Mouse (Mus musculus): ENCODE measurements around the gene Tph2. TPM values are rescaled to one million over a fixed set of nuclear protein-coding genes. Genes with fewer than 3 reads are reported as not detected.
"Not testable (repeated sequence)": the region's sequence is repeated elsewhere in the genome, so short reads cannot be mapped to it uniquely, and the experiment has no call there.

Gene Tph2
- polyA plus RNA-seq, 1 experiment from 2014 or later = 2.3 TPM

GRCm38 (mm10) chr10:115178019-115178418 lies 6.8 kb downstream of the Tph2 start:
- H3K9ac ChIP-seq (replicated peaks); ATAC-seq (ENCODE audit: low FRiP score); H3K4me1 ChIP-seq; H3K36me3 ChIP-seq; H3K27me3 ChIP-seq (replicated peaks); H3K9me3 ChIP-seq (replicated peaks); H3K27ac ChIP-seq (replicated peaks); H3K4me2 ChIP-seq; H3K4me3 ChIP-seq (replicated peaks): not testable (repeated sequence)
- WGBS = 61% methylated on average over 6 of the region's 6 CpGs

DNA sequence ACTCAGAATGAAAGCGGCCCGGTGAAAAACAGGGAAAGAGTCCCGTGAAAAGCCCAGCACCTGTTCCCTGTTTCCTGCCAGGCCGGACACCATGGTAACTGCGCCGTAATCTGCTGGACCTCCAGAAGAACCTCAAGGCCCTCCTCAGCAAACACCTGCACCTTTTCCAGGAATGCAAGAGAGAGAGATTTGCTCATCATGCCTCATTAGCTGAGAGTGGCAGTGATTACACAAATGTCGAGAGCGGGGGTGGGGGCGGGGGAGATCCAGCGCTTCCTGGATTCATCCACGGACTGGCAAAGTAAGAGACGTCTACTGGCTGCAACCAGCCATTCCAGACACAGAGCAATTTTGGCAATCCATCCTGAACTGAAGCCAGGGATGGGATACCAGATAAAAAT lies 9.2 kb downstream of the Tph2 start:
- Histone ChIP-seq H3K36me3 (no peaks in the 10 kb centered on the region), H3K4me2 (peak overlapping the region; percentile 42), H3K9ac (replicated peaks) (no peak overlapping the region), H3K27me3 (replicated peaks) (no peaks in the 10 kb centered on the region), H3K4me3 (replicated peaks) (no peak overlapping the region), H3K27ac (replicated peaks) (no peak overlapping the region), H3K4me1 (peaks cover 17% of the 10 kb centered on the region; the same call in 1 of the 2 replicates), H3K9me3 (replicated peaks) (no peaks in the 10 kb centered on the region)
- 35% methylated on average over 12 of the region's 12 CpGs for WGBS
- ATAC-seq (ENCODE audit: low FRiP score) = peak; percentile 50

DNA sequence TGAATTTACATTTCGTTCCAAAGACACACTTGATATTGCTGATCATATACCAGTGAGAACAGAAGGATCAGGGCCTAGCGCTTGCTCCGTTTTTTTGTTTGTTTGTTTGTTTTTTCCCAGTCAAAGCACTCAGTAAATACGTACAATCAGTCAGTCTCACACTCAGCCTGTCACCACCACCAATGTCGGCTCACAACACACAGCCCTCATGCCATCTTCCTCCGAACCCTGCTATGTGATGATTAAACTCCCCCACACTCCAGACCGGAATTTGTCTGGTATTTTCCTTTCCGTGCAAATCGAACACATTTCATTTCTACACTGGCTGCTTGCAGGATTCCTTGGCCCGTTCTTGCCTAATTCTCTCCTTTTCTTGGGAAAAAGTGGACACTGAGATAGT lies 11.5 kb downstream of the Tph2 start:
- 85% methylated on average over 10 of the region's 10 CpGs for WGBS

GRCm38 (mm10) chr10:115171351-115171818 lies 13.4 kb downstream of the Tph2 start:
- H3K9ac ChIP-seq (replicated peaks) = no peak overlapping the region
- H3K27me3 ChIP-seq (replicated peaks) = no peaks in the 10 kb centered on the region
- H3K4me2 ChIP-seq = no peak overlapping the region
- H3K4me1 ChIP-seq = peaks cover 21% of the 10 kb centered on the region; the same call in 1 of the 2 replicates
- H3K27ac ChIP-seq (replicated peaks) = no peak overlapping the region
- 31% methylated on average over 8 of the region's 8 CpGs for WGBS
- no peaks in the 10 kb centered on the region for H3K9me3 ChIP-seq (replicated peaks)
- 0 out of 2 replicates have a peak, but pooled peaks have one; percentile 35 for ATAC-seq (ENCODE audit: low FRiP score)
- no peaks in the 10 kb centered on the region for H3K36me3 ChIP-seq
- no peak overlapping the region for H3K4me3 ChIP-seq (replicated peaks)

More for the DNA sequence above, 11.5 kb downstream of the Tph2 start:
- H3K36me3 ChIP-seq = no peaks in the 10 kb centered on the region
- H3K9ac ChIP-seq (replicated peaks) = no peak overlapping the region
- ATAC-seq (ENCODE audit: low FRiP score) = no peak
- peaks cover 21% of the 10 kb centered on the region; the same call in 1 of the 2 replicates for H3K4me1 ChIP-seq
- no peak overlapping the region for H3K27ac ChIP-seq (replicated peaks)
- H3K4me3 ChIP-seq (replicated peaks) = no peak overlapping the region
- no peaks in the 10 kb centered on the region for H3K9me3 ChIP-seq (replicated peaks)
- H3K27me3 ChIP-seq (replicated peaks) = no peaks in the 10 kb centered on the region
- no peak overlapping the region for H3K4me2 ChIP-seq

DNA sequence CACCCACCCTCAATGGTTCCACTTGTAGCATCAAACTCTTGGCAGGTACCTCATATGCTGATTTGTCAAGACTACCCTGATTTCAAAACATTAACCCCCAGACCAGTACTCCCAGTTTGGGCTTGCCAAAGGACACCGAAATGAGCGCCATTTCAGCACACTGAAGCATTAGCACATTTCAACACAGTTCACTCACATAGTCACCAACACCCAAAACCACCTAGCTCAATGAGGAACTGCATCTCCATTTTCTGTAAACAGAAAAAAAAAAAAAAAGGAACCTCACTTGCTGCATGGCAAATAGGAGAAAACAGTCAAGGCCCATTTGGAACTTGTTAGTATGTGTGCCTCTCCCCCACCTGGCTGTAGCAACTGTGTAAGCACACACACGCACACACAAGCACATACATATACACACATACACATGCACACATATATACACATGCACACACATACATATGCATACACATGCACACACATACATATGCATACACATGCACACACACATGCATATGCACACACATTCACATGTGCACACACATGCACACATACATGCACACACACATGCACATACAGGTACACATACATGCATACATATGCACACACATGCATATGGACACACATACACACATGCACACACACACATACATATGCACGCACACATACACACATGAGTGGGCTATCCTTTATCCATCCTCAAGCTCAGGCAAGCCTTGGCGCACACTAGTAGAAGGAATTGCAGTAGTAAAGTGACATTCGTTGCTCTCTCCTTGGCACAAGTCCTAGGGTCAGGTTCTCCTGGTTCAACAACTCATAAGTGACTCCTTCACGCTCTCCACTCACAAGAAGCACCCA lies 14.1 kb downstream of the Tph2 start:
- Histone ChIP-seq H3K9me3 (replicated peaks) (no peaks in the 10 kb centered on the region), H3K4me1 (peaks cover 17% of the 10 kb centered on the region; the same call in 1 of the 2 replicates), H3K27ac (replicated peaks) (no peak overlapping the region), H3K27me3 (replicated peaks) (no peaks in the 10 kb centered on the region), H3K4me3 (replicated peaks) (no peak overlapping the region), H3K9ac (replicated peaks) (no peak overlapping the region), H3K4me2 (no peak overlapping the region), H3K36me3 (no peaks in the 10 kb centered on the region)
- ATAC-seq (ENCODE audit: low FRiP score) = no peak
- WGBS = 80% methylated on average over 7 of the region's 7 CpGs

GRCm38 (mm10) chr10:115169410-115169809 lies 15.4 kb downstream of the Tph2 start:
- 14% methylated on average over 9 of the region's 9 CpGs for WGBS
- peak; percentile 37 for ATAC-seq (ENCODE audit: low FRiP score)
- H3K4me1 ChIP-seq = peaks cover 12% of the 10 kb centered on the region; the same call in 1 of the 2 replicates
- H3K36me3 ChIP-seq = no peaks in the 10 kb centered on the region
- no peaks in the 10 kb centered on the region for H3K27me3 ChIP-seq (replicated peaks)
- no peak overlapping the region for H3K4me3 ChIP-seq (replicated peaks)
- H3K9ac ChIP-seq (replicated peaks) = no peak overlapping the region
- no peaks in the 10 kb centered on the region for H3K9me3 ChIP-seq (replicated peaks)
- no peak overlapping the region for H3K27ac ChIP-seq (replicated peaks)
- no peak overlapping the region for H3K4me2 ChIP-seq

DNA sequence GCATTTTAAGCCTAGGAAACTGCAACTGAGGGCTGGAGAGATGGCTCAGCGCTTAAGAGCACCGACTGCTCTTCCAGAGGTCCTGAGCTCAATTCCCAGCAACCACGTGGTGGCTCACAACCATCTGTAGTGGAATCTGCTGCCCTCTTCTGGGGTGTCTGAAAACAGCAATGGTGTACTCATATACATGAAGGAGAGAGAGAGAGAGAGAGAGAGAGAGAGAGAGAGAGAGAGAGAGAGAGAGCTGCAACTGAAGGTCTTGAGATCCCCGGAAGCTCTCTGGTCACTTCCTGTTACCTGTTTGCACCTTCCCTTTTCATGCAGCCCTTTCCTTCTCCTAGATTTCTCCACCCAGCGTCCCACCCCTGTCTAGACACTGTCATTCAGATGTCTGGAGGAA lies 24.5 kb downstream of the Tph2 start:
- H3K4me1 ChIP-seq = no peaks in the 10 kb centered on the region
- H3K9me3 ChIP-seq (replicated peaks) = no peaks in the 10 kb centered on the region
- 78% methylated on average over 5 of the region's 5 CpGs for WGBS
- H3K9ac ChIP-seq (replicated peaks) = no peak overlapping the region
- no peaks in the 10 kb centered on the region for H3K27me3 ChIP-seq (replicated peaks)
- H3K4me2 ChIP-seq = no peak overlapping the region
- no peak overlapping the region for H3K27ac ChIP-seq (replicated peaks)
- no peak overlapping the region for H3K4me3 ChIP-seq (replicated peaks)
- H3K36me3 ChIP-seq = no peaks in the 10 kb centered on the region
- no peak for ATAC-seq (ENCODE audit: low FRiP score)

- no peak overlapping the region for H3K4me3 ChIP-seq (replicated peaks)
- H3K4me1 ChIP-seq = peaks cover 4% of the 10 kb centered on the region
- WGBS = 66% methylated on average over 5 of the region's 5 CpGs
These were observed 37.5 kb downstream of the Tph2 start for GRCm38 (mm10) chr10:115147308-115147707.

DNA sequence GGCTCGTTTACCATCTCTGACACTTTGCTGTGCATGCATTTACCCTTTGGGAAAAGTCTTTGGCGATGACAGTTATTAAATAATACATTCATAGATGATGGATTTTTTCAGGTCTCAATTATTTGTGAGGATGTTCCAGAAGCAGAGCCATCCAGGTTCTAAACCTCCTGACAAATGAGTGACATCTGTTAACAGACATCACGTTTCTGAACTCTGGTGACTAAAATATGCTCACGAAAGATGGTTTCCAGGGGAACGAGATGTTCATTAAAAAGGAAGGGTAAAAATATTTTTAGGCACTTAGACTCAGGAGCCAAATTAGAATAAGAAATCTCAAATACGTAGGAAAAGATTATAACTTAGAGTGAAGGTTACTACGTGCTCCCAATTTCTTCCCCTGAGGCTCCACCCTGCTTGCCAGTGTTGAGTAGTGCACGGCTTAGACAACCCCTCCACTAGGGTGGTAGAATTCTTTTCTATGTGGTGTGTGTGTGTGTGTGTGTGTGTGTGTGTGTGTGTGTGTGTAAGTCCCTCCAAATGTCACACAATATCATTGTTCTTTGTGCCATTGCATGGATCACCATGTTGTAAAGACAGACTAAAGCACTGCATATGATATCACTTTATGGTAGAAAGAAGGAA lies 38.4 kb downstream of the Tph2 start:
- WGBS = 83% methylated on average over 8 of the region's 8 CpGs
- no peaks in the 10 kb centered on the region for H3K9me3 ChIP-seq (replicated peaks)
- no peak overlapping the region for H3K9ac ChIP-seq (replicated peaks)
- peaks cover 4% of the 10 kb centered on the region for H3K4me1 ChIP-seq
- no peak overlapping the region for H3K4me3 ChIP-seq (replicated peaks)
- no peak for ATAC-seq (ENCODE audit: low FRiP score)
- H3K36me3 ChIP-seq = no peaks in the 10 kb centered on the region
- no peaks in the 10 kb centered on the region for H3K27me3 ChIP-seq (replicated peaks)
- no peak overlapping the region for H3K27ac ChIP-seq (replicated peaks)
- no peak overlapping the region for H3K4me2 ChIP-seq

More at GRCm38 (mm10) chr10:115147308-115147707, 37.5 kb downstream of the Tph2 start:
- Histone ChIP-seq H3K36me3 (no peaks in the 10 kb centered on the region), H3K9ac (replicated peaks) (no peak overlapping the region), H3K4me2 (no peak overlapping the region), H3K27me3 (replicated peaks) (no peaks in the 10 kb centered on the region), H3K9me3 (replicated peaks) (no peaks in the 10 kb centered on the region), H3K27ac (replicated peaks) (no peak overlapping the region)
- peak; percentile 41; the same call in 1 of the 2 replicates for ATAC-seq (ENCODE audit: low FRiP score)

GRCm38 (mm10) chr10:115144542-115144941 lies 40.3 kb downstream of the Tph2 start:
- Histone ChIP-seq H3K4me3 (replicated peaks) (no peak overlapping the region), H3K9me3 (replicated peaks) (no peaks in the 10 kb centered on the region), H3K27me3 (replicated peaks) (no peaks in the 10 kb centered on the region), H3K4me1 (peaks cover 4% of the 10 kb centered on the region), H3K36me3 (no peaks in the 10 kb centered on the region), H3K9ac (replicated peaks) (no peak overlapping the region), H3K4me2 (no peak overlapping the region), H3K27ac (replicated peaks) (no peak overlapping the region)
- peak; percentile 38; the same call in 1 of the 2 replicates for ATAC-seq (ENCODE audit: low FRiP score)
- WGBS = 27% methylated on average over 5 of the region's 5 CpGs

DNA sequence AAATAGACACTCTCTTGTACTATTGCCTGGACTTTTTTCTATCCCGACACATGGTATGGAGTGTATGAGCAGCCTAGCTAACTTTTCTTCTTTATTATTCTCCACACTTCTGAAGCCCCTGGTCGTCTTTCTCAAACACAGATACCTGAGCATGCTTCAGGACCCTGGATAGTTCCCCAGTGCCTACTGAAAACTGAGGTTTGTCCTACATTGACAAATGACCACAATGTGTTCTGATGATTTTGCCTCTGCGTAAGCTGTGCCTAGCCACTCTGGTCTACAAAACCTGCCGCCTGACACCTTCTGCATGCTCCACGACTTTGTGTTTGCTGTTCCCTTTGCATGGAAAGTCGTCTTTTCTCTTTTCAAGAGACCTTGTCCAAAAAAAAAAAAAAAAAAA lies 41.2 kb downstream of the Tph2 start:
- 57% methylated on average over 6 of the region's 6 CpGs for WGBS
- H3K9me3 ChIP-seq (replicated peaks) = no peaks in the 10 kb centered on the region
- no peak for ATAC-seq (ENCODE audit: low FRiP score)
- no peak overlapping the region for H3K27ac ChIP-seq (replicated peaks)
- H3K27me3 ChIP-seq (replicated peaks) = no peaks in the 10 kb centered on the region
- no peak overlapping the region for H3K4me2 ChIP-seq
- H3K36me3 ChIP-seq = no peaks in the 10 kb centered on the region
- no peak overlapping the region for H3K9ac ChIP-seq (replicated peaks)
- no peak overlapping the region for H3K4me3 ChIP-seq (replicated peaks)
- H3K4me1 ChIP-seq = peaks cover 4% of the 10 kb centered on the region

DNA sequence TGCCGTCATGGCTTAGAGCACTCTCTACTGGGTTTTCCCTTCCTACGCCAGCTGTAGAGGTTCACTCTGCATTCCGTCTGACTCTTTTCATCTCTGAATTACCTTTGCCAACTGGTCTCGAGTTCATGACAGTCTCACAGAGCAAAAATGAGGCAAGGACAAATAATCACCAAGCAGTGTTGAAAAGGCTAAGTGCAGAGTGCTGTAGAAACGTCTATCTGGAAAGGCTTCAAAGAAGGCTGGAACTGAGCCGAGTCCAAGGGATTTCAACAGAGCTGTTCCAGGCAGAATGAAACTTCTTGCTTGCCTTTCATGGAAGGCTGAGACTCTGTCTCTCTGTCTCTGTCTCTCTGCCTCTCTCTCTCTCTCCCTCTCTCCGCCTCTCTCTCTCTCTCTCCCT lies 47.8 kb downstream of the Tph2 start:
- no peaks in the 10 kb centered on the region for H3K4me1 ChIP-seq
- H3K9ac ChIP-seq (replicated peaks) = no peak overlapping the region
- WGBS = 82% methylated on average over 6 of the region's 7 CpGs
- no peak for ATAC-seq (ENCODE audit: low FRiP score)
- H3K4me3 ChIP-seq (replicated peaks) = no peak overlapping the region
- H3K27me3 ChIP-seq (replicated peaks) = no peaks in the 10 kb centered on the region
- no peaks in the 10 kb centered on the region for H3K36me3 ChIP-seq
- no peak overlapping the region for H3K4me2 ChIP-seq
- H3K9me3 ChIP-seq (replicated peaks) = no peaks in the 10 kb centered on the region
- H3K27ac ChIP-seq (replicated peaks) = no peak overlapping the region
